Mouse (Mus musculus) kidney, postnatal 0 days (tissue): ENCODE data around the gene Zic1. TPM values are rescaled to one million over a fixed set of nuclear protein-coding genes. Genes with fewer than 3 reads are reported as not detected.

Source experiments
- ATAC-seq: fragments of 200-750 bp; cut with Nextera tagmentation; replicated peaks from 2 replicates; pipeline ENCODE4 v1.8.0; 2017; ENCODE audit warnings: low read depth, moderate number of reproducible peaks, moderate TSS enrichment, moderate library complexity; ENCODE audit not compliant: low FRiP score
- DNase-seq: peaks from one replicate; pipeline ENCODE4 v3.0.0-alpha.2; 2016; ENCODE audit warnings: low spot score
- H3K27ac ChIP-seq: fragments of 300-500 bp; sonication (generic); 2 replicates; pipeline ENCODE4 v1.5.1; 2014; ENCODE audit warnings: mild to moderate bottlenecking
- H3K27me3 ChIP-seq: fragments of 300-500 bp; sonication (generic); 2 replicates; pipeline ENCODE4 v1.6.1; 2014; ENCODE audit warnings: low read length, mixed read lengths; ENCODE audit not compliant: insufficient read depth
- H3K36me3 ChIP-seq: fragments of 300-500 bp; sonication (generic); 2 replicates; pipeline ENCODE4 v1.6.1; 2014; ENCODE audit warnings: low read length, mixed read lengths; ENCODE audit not compliant: insufficient read depth
- H3K4me1 ChIP-seq: fragments of 300-500 bp; sonication (generic); replicated peaks from 2 replicates; pipeline ENCODE4 v1.6.1; 2014; ENCODE audit warnings: antibody characterized with exemption, low read length, mixed read lengths; ENCODE audit not compliant: insufficient read depth
- H3K4me2 ChIP-seq: fragments of 300-500 bp; sonication (generic); 2 replicates; pipeline ENCODE4 v1.6.1; 2014; ENCODE audit warnings: mild to moderate bottlenecking, low read length, moderate library complexity, mixed read lengths
- H3K4me3 ChIP-seq: fragments of 300-500 bp; sonication (generic); replicated peaks from 2 replicates; pipeline ENCODE4 v1.5.1; 2014; ENCODE audit warnings: low read depth, low read length
- H3K9ac ChIP-seq: fragments of 300-500 bp; sonication (generic); 2 replicates; pipeline ENCODE4 v1.6.1; 2014; ENCODE audit warnings: low read depth, low read length
- H3K9me3 ChIP-seq: fragments of 300-500 bp; sonication (generic); replicated peaks from 2 replicates; pipeline ENCODE4 v1.6.1; 2016; ENCODE audit warnings: low read length, inconsistent platforms, mixed read lengths
- CTCF ChIP-seq: IDR thresholded peaks from 2 replicates; pipeline ENCODE4 v1.5.1; 2016; ENCODE audit warnings: antibody characterized with exemption, low read depth, mild to moderate bottlenecking, moderate library complexity
- WGBS: fragments of 180-500 bp; shearing (Covaris S2); extraction: QIAGEN DNeasy Blood & Tissue Kit; methylation state at CpG from one replicate; pipeline ENCODE4 v1.1.7; 2014; 5-methylcytosine and 5-hydroxymethylcytosine counted together
- polyA plus RNA-seq: library from polyadenylated mRNA; unstranded; fragments of >200 nt; fragmentation: Nextera tagmentation; extraction: Ambion mirVana; gene quantifications from 2 replicates; pipeline ENCODE4 v1.2.1, GENCODE M21; 2015

The Zic1 gene
- polyA plus RNA-seq, 1 experiment from 2014 or later: not detected

- ATAC-seq: no peak
- Histone ChIP-seq H3K4me2 (no peak overlapping the region), H3K27ac (no peak overlapping the region), H3K9me3 (no peaks in the 10 kb centered on the region), H3K27me3 (peaks cover 85% of the 10 kb centered on the region), H3K36me3 (no peaks in the 10 kb centered on the region), H3K9ac (no peak overlapping the region), H3K4me1 (no peaks in the 10 kb centered on the region), H3K4me3 (no peak overlapping the region)
- WGBS: 3% methylated on average over 22 of the region's 22 CpGs
- no peak for DNase-seq
- TF ChIP-seq CTCF: no peak
Observed at GRCm38 (mm10) chr9:91354434-91355269, 11.0 kb downstream of the Zic1 start.

- no peak for DNase-seq
- H3K4me1 ChIP-seq: no peaks in the 10 kb centered on the region
- H3K9me3 ChIP-seq: no peaks in the 10 kb centered on the region
- no peak overlapping the region for H3K27ac ChIP-seq
- no peak overlapping the region for H3K4me3 ChIP-seq
- peaks cover 82% of the 10 kb centered on the region for H3K27me3 ChIP-seq
- TF ChIP-seq CTCF: no peak
- H3K9ac ChIP-seq: no peak overlapping the region
- H3K36me3 ChIP-seq: no peaks in the 10 kb centered on the region
- WGBS: 2% methylated on average over 37 of the region's 37 CpGs
- ATAC-seq: no peak
- no peak overlapping the region for H3K4me2 ChIP-seq
Observed at GRCm38 (mm10) chr9:91353551-91354433, 11.8 kb downstream of the Zic1 start.

GRCm38 (mm10) chr9:91352786-91353185 lies 12.8 kb downstream of the Zic1 start:
- Histone ChIP-seq H3K4me3 (no peak overlapping the region), H3K4me1 (no peaks in the 10 kb centered on the region), H3K36me3 (no peaks in the 10 kb centered on the region), H3K9me3 (no peaks in the 10 kb centered on the region), H3K27ac (no peak overlapping the region), H3K27me3 (peaks cover 78% of the 10 kb centered on the region), H3K9ac (no peak overlapping the region), H3K4me2 (no peak overlapping the region)
- no peak for TF ChIP-seq CTCF
- ATAC-seq: no peak
- no peak for DNase-seq
- 3% methylated on average over 15 of the region's 15 CpGs for WGBS

- ATAC-seq (no peak), DNase-seq (no peak)
- no peaks in the 10 kb centered on the region for H3K4me1 ChIP-seq
Observed at GRCm38 (mm10) chr9:91351961-91352411, 13.6 kb downstream of the Zic1 start.

GRCm38 (mm10) chr9:91351361-91351760 lies 14.2 kb downstream of the Zic1 start:
- no peak overlapping the region for H3K4me2 ChIP-seq
- no peak overlapping the region for H3K4me3 ChIP-seq
- H3K36me3 ChIP-seq: no peaks in the 10 kb centered on the region
- H3K27me3 ChIP-seq: peaks cover 69% of the 10 kb centered on the region
- no peaks in the 10 kb centered on the region for H3K9me3 ChIP-seq
- DNase-seq (no peak), ATAC-seq (no peak)
- no peak overlapping the region for H3K9ac ChIP-seq
- H3K27ac ChIP-seq: no peak overlapping the region
- WGBS: 4% methylated on average over 5 of the region's 5 CpGs
- no peaks in the 10 kb centered on the region for H3K4me1 ChIP-seq
- no peak for TF ChIP-seq CTCF

More at GRCm38 (mm10) chr9:91351961-91352411, 13.6 kb downstream of the Zic1 start:
- TF ChIP-seq CTCF: no peak
- no peak overlapping the region for H3K4me3 ChIP-seq
- H3K36me3 ChIP-seq: no peaks in the 10 kb centered on the region
- WGBS: under 1% methylated on average over 13 of the region's 13 CpGs
- no peak overlapping the region for H3K4me2 ChIP-seq
- H3K27me3 ChIP-seq: peaks cover 75% of the 10 kb centered on the region
- no peaks in the 10 kb centered on the region for H3K9me3 ChIP-seq
- H3K27ac ChIP-seq: no peak overlapping the region
- H3K9ac ChIP-seq: no peak overlapping the region

GRCm38 (mm10) chr9:91350861-91351291 lies 14.7 kb downstream of the Zic1 start:
- Histone ChIP-seq H3K9me3 (no peaks in the 10 kb centered on the region), H3K27ac (no peak overlapping the region), H3K36me3 (no peaks in the 10 kb centered on the region), H3K4me1 (no peaks in the 10 kb centered on the region), H3K4me3 (no peak overlapping the region), H3K9ac (no peak overlapping the region), H3K27me3 (peaks cover 64% of the 10 kb centered on the region), H3K4me2 (no peak overlapping the region)
- 1% methylated on average over 14 of the region's 14 CpGs for WGBS
- TF ChIP-seq CTCF: no peak
- DNase-seq (no peak), ATAC-seq (no peak)
